Mouse (Mus musculus) lung, postnatal 0 days (tissue): ENCODE data around the gene Acap1. TPM values are rescaled to one million over a fixed set of nuclear protein-coding genes. Genes with fewer than 3 reads are reported as not detected.

Experiments used
- ATAC-seq: fragments of 200-750 bp; cut with Nextera tagmentation; 2 replicates; pipeline ENCODE4 v1.8.0; 2017; ENCODE audit warnings: moderate library complexity
- DNase-seq: peaks from one replicate; pipeline ENCODE4 v3.0.0-alpha.2; 2016; ENCODE audit warnings: low spot score
- H3K27ac ChIP-seq: fragments of 300-500 bp; sonication (generic); 2 replicates; pipeline ENCODE4 v1.5.1; 2014; ENCODE audit warnings: antibody characterized with exemption, mild to moderate bottlenecking, low read length, mixed read lengths
- H3K27me3 ChIP-seq: fragments of 300-500 bp; sonication (generic); replicated peaks from 2 replicates; pipeline ENCODE4 v1.6.1; 2014; ENCODE audit warnings: low read length, mixed read lengths; ENCODE audit not compliant: insufficient read depth
- H3K36me3 ChIP-seq: fragments of 300-500 bp; sonication (generic); 2 replicates; pipeline ENCODE4 v1.6.1; 2014; ENCODE audit warnings: low read length, mixed read lengths; ENCODE audit not compliant: insufficient read depth
- H3K4me1 ChIP-seq: fragments of 300-500 bp; sonication (generic); 2 replicates; pipeline ENCODE4 v1.6.1; 2014; ENCODE audit warnings: antibody characterized with exemption, low read depth, low read length, mixed read lengths; ENCODE audit not compliant: insufficient read depth
- H3K4me2 ChIP-seq: fragments of 300-500 bp; sonication (generic); replicated peaks from 2 replicates; pipeline ENCODE4 v1.6.1; 2014; ENCODE audit warnings: low read depth, mild to moderate bottlenecking, low read length, moderate library complexity, mixed read lengths
- H3K4me3 ChIP-seq: fragments of 300-500 bp; sonication (generic); 2 replicates; pipeline ENCODE4 v1.5.1; 2014; ENCODE audit warnings: low read depth, low read length
- H3K9ac ChIP-seq: fragments of 300-500 bp; sonication (generic); replicated peaks from 2 replicates; pipeline ENCODE4 v1.6.1; 2014; ENCODE audit warnings: low read depth, mild to moderate bottlenecking
- H3K9me3 ChIP-seq: fragments of 300-500 bp; sonication (generic); 2 replicates; pipeline ENCODE4 v1.6.1; 2016; ENCODE audit warnings: low read length, mixed read lengths
- CTCF ChIP-seq: IDR thresholded peaks from 2 replicates; pipeline ENCODE4 v1.5.1; 2016; ENCODE audit warnings: antibody characterized with exemption, mild to moderate bottlenecking
- EP300 ChIP-seq: IDR thresholded peaks from 2 replicates; pipeline ENCODE4 v1.6.1; 2016; ENCODE audit warnings: antibody characterized with exemption, mild to moderate bottlenecking, control low read depth
- WGBS: fragments of 180-500 bp; shearing (Covaris S2); extraction: QIAGEN DNeasy Blood & Tissue Kit; methylation state at CpG from one replicate; pipeline ENCODE4 v1.1.7; 2014; 5-methylcytosine and 5-hydroxymethylcytosine counted together
- polyA plus RNA-seq: library from polyadenylated mRNA; unstranded; fragments of >200 nt; fragmentation: Nextera tagmentation; extraction: Ambion mirVana; gene quantifications from 2 replicates; pipeline ENCODE4 v1.2.1, GENCODE M21; 2015

Gene Acap1
- polyA plus RNA-seq, 1 experiment from 2014 or later, result 1.7 TPM

GRCm38 (mm10) chr11:69922796-69923195 lies 27.5 kb upstream of the Acap1 start:
- 0 out of 2 replicates have a peak, but pooled peaks cover 5% of the 10 kb centered on the region for H3K36me3 ChIP-seq
- DNase-seq (peak; percentile 22), ATAC-seq (no peak)
- no peaks in the 10 kb centered on the region for H3K9me3 ChIP-seq
- peaks cover 8% of the 10 kb centered on the region; the same call in 1 of the 2 replicates for H3K4me1 ChIP-seq
- WGBS, result 56% methylated on average over 3 of the region's 3 CpGs
- H3K27ac ChIP-seq, result peak overlapping the region; percentile 96; the same call in 1 of the 2 replicates
- H3K9ac ChIP-seq, result no peak overlapping the region
- H3K27me3 ChIP-seq, result no peaks in the 10 kb centered on the region
- H3K4me3 ChIP-seq, result no peak overlapping the region
- TF ChIP-seq EP300, result no peak
- no peak for TF ChIP-seq CTCF
- 0 out of 2 replicates have a peak overlapping the region, but pooled peaks have one; percentile 54 for H3K4me2 ChIP-seq

GRCm38 (mm10) chr11:69922012-69922756 lies 26.8 kb upstream of the Acap1 start:
- TF ChIP-seq EP300 (peak; percentile 60; the same call in 1 of the 2 replicates), CTCF (no peak)
- H3K4me3 ChIP-seq, result peak overlapping the region; percentile 50
- WGBS, result 1% methylated on average over 12 of the region's 12 CpGs
- peak overlapping the region; percentile 54 for H3K4me2 ChIP-seq
- H3K36me3 ChIP-seq, result peaks cover 11% of the 10 kb centered on the region; the same call in 1 of the 2 replicates
- no peaks in the 10 kb centered on the region for H3K27me3 ChIP-seq
- no peaks in the 10 kb centered on the region for H3K9me3 ChIP-seq
- H3K9ac ChIP-seq, result peak overlapping the region; percentile 58
- H3K4me1 ChIP-seq, result peaks cover 8% of the 10 kb centered on the region; the same call in 1 of the 2 replicates
- no peak for DNase-seq
- peak overlapping the region; percentile 96 for H3K27ac ChIP-seq
- ATAC-seq, result no peak

GRCm38 (mm10) chr11:69921114-69922011 lies 26.0 kb upstream of the Acap1 start, which contains the start of gene Eif5a:
TSS of gene Eif5a (minus strand) at chr11:69921958.
- peak within 1 kb of the TSS; percentile 92 for H3K4me3 ChIP-seq
- ATAC-seq (peak; percentile 95), DNase-seq (peak; percentile 100)
- no peaks in the 10 kb centered on the region for H3K27me3 ChIP-seq
- H3K36me3 ChIP-seq, result peaks cover 19% of the 10 kb centered on the region
- peak within 1 kb of the TSS; percentile 89 for H3K9ac ChIP-seq
- H3K4me2 ChIP-seq, result peak within 1 kb of the TSS; percentile 99
- TF ChIP-seq CTCF, result peak; percentile 80
- no peak for TF ChIP-seq EP300
- H3K27ac ChIP-seq, result peak within 1 kb of the TSS; percentile 96
- H3K4me1 ChIP-seq, result peaks cover 8% of the 10 kb centered on the region; the same call in 1 of the 2 replicates
- WGBS, result under 1% methylated on average over 66 of the region's 78 CpGs
- H3K9me3 ChIP-seq, result no peaks in the 10 kb centered on the region

GRCm38 (mm10) chr11:69920266-69921031 lies 25.1 kb upstream of the Acap1 start:
- Histone ChIP-seq H3K27ac (peak overlapping the region; percentile 96), H3K4me1 (peaks cover 8% of the 10 kb centered on the region; the same call in 1 of the 2 replicates), H3K4me2 (peak overlapping the region; percentile 99), H3K9me3 (no peaks in the 10 kb centered on the region), H3K9ac (peak overlapping the region; percentile 89), H3K27me3 (no peaks in the 10 kb centered on the region), H3K36me3 (peaks cover 26% of the 10 kb centered on the region), H3K4me3 (peak overlapping the region; percentile 92)
- WGBS, result under 1% methylated on average over 39 of the region's 65 CpGs
- TF ChIP-seq CTCF (no peak), EP300 (no peak)
- DNase-seq (no peak), ATAC-seq (peak; percentile 16)

- H3K36me3 ChIP-seq, result peaks cover 30% of the 10 kb centered on the region
- no peaks in the 10 kb centered on the region for H3K9me3 ChIP-seq
- 2% methylated on average over 17 of the region's 17 CpGs for WGBS
- H3K27me3 ChIP-seq, result no peaks in the 10 kb centered on the region
- peak overlapping the region; percentile 99 for H3K4me2 ChIP-seq
- peaks cover 12% of the 10 kb centered on the region; the same call in 1 of the 2 replicates for H3K4me1 ChIP-seq
- peak; percentile 35 for ATAC-seq
- H3K4me3 ChIP-seq, result peak overlapping the region; percentile 92
- TF ChIP-seq CTCF, result no peak
- no peak for TF ChIP-seq EP300
- peak overlapping the region; percentile 96 for H3K27ac ChIP-seq
- DNase-seq, result peak; percentile 94
- peak overlapping the region; percentile 89 for H3K9ac ChIP-seq
These were observed 24.4 kb upstream of the Acap1 start for GRCm38 (mm10) chr11:69919661-69920265.
